Mouse (Mus musculus) cortical plate, adult 2 months (tissue): ENCODE results near the gene Glis2. TPM values are rescaled to one million over a fixed set of nuclear protein-coding genes. Genes with fewer than 3 reads are reported as not detected.

Experiments used
- H3K27ac ChIP-seq: fragments of 200-500 bp; 2 replicates; pipeline ENCODE4 v1.5.1; 2012; ENCODE audit warnings: low read length, control low read depth, inconsistent platforms; ENCODE audit not compliant: insufficient read depth
- H3K4me1 ChIP-seq: fragments of 200-500 bp; 2 replicates; pipeline ENCODE4 v1.6.1; 2011; ENCODE audit warnings: low read length; ENCODE audit not compliant: control insufficient read depth, insufficient read depth
- H3K4me3 ChIP-seq: fragments of 200-500 bp; 2 replicates; pipeline ENCODE4 v1.5.1; 2011; ENCODE audit warnings: mild to moderate bottlenecking, low read length, control low read depth; ENCODE audit not compliant: insufficient read depth
- CTCF ChIP-seq: fragments of 200-500 bp; IDR thresholded peaks from 2 replicates; pipeline ENCODE4 v1.5.1; 2011; ENCODE audit warnings: mild to moderate bottlenecking, control low read depth, low read length; ENCODE audit not compliant: insufficient read depth; ENCODE audit errors: extremely low read depth
- POLR2A ChIP-seq: fragments of 200-500 bp; IDR thresholded peaks from 2 replicates; pipeline ENCODE4 v1.6.1; 2011; ENCODE audit warnings: mild to moderate bottlenecking, low read length, control low read depth; ENCODE audit not compliant: insufficient read depth; ENCODE audit errors: extremely low read depth
- polyA plus RNA-seq: library from polyadenylated mRNA; depleted of rRNA; stranded (reverse); fragments of >200 nt; gene quantifications from 2 replicates; pipeline ENCODE4 v1.2.3, GENCODE M21; 2012

The Glis2 gene
- polyA plus RNA-seq, 1 experiment: 17.3 TPM

DNA sequence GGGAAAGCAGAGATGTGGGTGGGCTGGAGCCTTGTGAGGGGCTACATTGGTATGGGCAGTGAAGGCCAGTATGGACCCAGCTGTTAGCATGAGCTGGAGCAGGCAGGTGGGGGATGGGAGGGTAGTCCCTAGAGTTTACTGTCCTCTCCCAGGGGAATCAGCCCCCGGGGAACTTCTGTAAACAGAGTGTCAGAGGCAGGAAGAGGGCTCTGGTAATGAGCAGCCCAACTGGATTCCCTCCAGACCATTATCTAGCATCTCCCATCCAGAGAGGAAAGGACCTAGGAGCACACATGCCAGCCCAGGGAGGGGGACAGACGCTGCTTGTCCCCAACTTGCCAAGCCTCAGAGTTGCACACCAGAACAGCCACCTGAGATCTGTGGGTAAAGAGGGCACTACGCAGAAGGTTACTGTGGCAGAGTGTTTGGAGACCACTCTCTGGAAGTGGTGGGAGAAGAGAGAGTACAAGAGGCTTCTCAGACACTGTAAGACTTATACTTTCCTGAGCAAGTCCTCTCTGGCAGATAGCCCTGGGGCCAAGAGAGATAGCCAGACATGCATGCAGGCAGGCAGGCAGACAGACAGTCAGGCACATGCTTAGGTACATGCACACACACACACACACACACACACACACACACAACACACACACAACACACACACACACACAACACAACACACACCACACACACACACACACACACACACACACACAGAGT, 46.8 kb downstream of the Glis2 start:
- Histone ChIP-seq H3K27ac (0 out of 2 replicates have a peak overlapping the region, but pooled peaks have one; percentile 33), H3K4me1 (peaks cover 17% of the 10 kb centered on the region), H3K4me3 (peak overlapping the region; percentile 56; the same call in 1 of the 2 replicates)
- TF ChIP-seq CTCF: no peak
- no peak for TF ChIP-seq POLR2A

DNA sequence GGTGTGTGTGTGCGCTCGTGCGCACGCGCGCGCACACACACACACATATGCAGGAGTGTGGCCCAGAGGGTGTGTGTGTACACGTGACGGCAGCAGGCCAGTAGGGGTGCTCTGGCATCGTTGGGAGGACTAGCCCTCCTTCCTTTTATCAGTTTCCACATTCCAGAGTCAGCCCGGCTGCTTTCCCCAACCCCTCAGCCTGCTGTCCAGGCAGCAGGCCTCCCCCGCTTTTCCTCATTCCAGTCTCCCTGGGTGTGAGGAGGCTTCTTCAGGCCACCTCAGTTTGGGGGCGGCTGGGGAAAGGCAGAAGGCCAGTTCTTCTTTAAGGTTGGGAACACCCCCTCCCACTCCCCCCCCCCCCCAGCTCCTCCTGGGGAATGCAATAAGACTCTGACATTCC, 47.7 kb downstream of the Glis2 start:
- no peak for TF ChIP-seq POLR2A
- TF ChIP-seq CTCF: no peak
- peaks cover 17% of the 10 kb centered on the region for H3K4me1 ChIP-seq
- 0 out of 2 replicates have a peak overlapping the region, but pooled peaks have one; percentile 1 for H3K27ac ChIP-seq
- H3K4me3 ChIP-seq: no peak overlapping the region

DNA sequence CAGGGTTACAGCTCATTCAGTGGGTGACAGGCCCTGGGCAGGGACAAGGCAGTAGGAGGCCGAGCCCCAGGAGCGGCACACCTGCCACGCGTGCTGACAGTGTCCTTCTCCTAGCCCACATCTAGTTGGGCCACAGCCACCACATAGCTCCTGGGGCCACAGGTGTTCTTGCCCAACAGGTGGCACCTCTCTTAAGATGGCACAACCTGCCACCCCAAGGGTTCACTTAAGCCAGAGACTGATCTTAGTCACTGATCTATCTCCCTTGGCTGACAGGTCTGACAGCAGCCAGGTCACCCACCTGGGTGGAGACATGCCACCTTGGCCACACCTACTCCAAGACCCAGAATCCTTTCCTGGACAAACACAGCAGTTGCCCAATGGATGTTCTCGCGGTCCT, 48.4 kb downstream of the Glis2 start:
- H3K4me1 ChIP-seq: peaks cover 17% of the 10 kb centered on the region
- no peak for TF ChIP-seq POLR2A
- no peak for TF ChIP-seq CTCF
- no peak overlapping the region for H3K4me3 ChIP-seq
- no peak overlapping the region for H3K27ac ChIP-seq

DNA sequence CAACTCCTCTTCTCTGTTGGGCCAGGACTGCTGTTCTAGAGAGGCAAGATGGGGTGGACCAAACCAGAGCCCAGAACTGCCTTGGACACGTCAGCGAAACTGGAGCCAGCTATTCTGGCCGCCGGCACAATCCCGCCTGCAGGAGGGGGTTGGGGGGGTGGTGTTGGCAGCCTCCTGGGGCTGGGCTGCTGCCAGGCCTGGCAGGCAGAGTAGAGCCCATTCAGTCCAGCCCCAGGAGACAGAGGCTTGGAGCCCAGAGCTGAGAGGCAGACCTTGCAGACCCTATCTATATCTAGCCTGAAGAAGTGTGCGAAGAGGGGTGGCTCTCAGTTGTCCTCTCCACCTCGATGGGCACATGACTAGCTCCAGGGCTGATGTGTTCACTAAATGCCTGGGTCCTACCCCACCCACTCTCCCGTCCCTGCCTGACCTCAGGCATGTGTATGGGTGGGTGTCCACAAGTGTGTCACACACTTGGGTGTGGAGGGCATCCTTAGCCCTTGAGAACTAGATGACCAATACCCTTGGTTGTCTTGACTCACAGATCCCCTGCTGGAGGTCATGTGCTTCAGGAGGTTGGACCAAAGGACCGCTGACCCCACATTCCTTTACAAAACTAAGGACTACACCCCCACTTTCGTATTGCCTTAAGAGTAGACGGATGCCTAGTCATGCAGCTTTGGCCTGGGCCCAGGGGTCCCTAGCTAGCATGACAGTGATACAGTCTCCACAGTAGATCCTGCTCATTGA, 49.3 kb downstream of the Glis2 start:
- no peak overlapping the region for H3K27ac ChIP-seq
- TF ChIP-seq POLR2A: no peak
- TF ChIP-seq CTCF: no peak

DNA sequence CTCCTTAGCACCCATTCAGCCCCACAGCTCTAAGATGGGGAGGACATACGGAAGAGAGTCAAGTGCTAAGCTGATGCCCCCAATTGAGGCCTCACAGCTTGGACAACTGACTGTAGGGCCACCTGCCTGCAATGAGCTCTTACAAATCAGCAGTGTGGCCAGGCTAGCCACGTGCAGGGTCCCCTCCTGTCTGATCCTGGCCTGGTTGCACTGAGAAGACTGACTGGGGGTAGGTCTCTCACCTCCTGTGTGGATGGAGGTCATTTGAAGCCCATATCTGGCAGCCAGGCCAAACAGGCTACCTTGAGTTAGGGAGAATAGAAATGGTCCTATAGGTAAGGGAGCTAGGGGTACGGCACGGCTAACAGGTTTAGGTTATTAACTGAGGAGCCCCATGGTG, 51.4 kb downstream of the Glis2 start:
- TF ChIP-seq CTCF: no peak
- TF ChIP-seq POLR2A: no peak
- Histone ChIP-seq H3K4me3 (no peak overlapping the region), H3K27ac (no peak overlapping the region), H3K4me1 (peaks cover 17% of the 10 kb centered on the region)

More for the DNA sequence above, 49.3 kb downstream of the Glis2 start:
- peaks cover 17% of the 10 kb centered on the region for H3K4me1 ChIP-seq
- no peak overlapping the region for H3K4me3 ChIP-seq

DNA sequence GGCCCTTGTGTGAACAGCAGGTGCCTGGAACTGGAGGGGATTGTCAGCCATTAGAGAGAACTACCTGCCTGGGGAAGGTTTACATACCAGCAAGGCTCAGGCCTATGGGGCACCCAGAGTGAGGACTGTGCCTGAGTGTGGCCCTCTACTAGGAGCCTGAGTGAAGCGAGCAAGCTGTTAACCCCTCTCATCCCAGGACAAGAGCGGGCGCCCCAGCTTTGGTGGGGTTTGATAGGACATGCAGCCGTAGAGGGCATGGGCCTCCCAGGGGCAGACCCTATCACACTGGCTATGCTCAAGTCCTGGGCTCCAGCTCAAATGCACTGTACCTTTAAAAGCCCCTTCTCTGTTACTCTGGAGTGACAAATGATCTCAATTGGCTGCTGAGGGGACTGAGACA, 52.3 kb downstream of the Glis2 start:
- no peak overlapping the region for H3K4me3 ChIP-seq
- peaks cover 13% of the 10 kb centered on the region for H3K4me1 ChIP-seq
- TF ChIP-seq CTCF: no peak
- no peak for TF ChIP-seq POLR2A
- no peak overlapping the region for H3K27ac ChIP-seq

DNA sequence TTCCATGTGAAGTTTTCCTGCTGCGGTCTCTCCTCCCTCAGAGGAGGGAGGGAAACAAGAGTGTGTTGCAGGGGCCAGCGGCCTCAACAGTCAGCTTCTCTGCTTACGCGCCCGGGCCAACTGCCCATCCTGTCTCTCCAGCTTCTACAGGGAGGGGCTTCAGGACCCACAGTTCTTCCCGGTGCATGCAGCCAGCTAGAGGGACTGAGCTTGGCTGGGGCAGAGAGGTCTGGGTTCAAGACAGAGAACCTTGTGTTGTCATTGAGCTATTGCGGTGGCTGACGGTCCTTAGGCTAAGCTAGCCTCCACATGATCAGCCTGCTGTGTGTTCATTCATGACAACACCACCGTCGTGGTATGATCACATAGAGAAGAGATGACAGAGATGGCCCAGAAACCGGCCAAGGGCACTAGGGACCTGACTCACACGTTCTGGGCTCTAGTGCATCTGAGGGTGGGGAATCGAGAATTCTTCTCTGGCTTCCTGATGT, 53.2 kb downstream of the Glis2 start:
- Histone ChIP-seq H3K4me3 (no peak overlapping the region), H3K27ac (no peak overlapping the region), H3K4me1 (peaks cover 13% of the 10 kb centered on the region)
- TF ChIP-seq CTCF: no peak
- no peak for TF ChIP-seq POLR2A

DNA sequence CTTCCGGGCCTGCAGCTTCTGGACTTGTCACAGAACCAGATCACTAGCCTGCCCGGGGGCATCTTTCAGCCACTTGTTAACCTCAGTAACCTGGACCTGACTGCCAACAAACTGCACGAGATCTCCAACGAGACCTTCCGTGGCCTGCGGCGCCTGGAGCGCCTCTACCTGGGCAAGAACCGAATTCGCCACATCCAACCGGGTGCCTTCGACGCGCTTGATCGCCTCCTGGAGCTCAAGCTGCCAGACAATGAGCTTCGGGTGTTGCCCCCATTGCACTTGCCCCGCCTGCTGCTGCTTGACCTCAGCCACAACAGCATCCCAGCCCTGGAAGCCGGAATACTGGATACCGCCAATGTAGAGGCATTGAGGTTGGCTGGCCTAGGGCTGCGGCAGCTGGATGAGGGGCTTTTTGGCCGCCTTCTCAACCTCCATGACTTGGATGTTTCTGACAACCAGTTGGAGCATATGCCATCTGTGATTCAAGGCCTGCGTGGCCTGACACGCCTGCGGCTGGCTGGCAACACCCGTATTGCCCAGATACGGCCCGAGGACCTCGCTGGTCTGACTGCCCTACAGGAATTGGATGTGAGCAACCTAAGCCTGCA, 54.0 kb downstream of the Glis2 start:
- H3K4me1 ChIP-seq: peaks cover 6% of the 10 kb centered on the region
- no peak overlapping the region for H3K27ac ChIP-seq
- H3K4me3 ChIP-seq: no peak overlapping the region
- no peak for TF ChIP-seq CTCF
- TF ChIP-seq POLR2A: no peak

DNA sequence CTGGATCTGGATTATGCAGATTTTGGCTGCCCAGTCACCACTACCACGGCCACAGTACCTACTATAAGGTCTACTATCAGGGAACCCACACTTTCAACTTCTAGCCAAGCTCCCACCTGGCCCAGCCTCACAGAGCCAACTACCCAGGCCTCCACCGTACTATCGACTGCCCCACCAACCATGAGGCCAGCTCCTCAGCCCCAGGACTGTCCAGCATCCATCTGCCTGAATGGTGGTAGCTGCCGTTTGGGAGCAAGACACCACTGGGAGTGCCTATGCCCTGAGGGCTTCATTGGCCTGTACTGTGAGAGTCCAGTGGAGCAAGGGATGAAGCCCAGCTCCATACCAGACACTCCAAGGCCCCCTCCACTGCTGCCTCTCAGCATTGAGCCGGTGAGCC, 54.7 kb downstream of the Glis2 start:
- H3K4me1 ChIP-seq: peaks cover 2% of the 10 kb centered on the region; the same call in 1 of the 2 replicates
- TF ChIP-seq CTCF (no peak), POLR2A (no peak)

DNA sequence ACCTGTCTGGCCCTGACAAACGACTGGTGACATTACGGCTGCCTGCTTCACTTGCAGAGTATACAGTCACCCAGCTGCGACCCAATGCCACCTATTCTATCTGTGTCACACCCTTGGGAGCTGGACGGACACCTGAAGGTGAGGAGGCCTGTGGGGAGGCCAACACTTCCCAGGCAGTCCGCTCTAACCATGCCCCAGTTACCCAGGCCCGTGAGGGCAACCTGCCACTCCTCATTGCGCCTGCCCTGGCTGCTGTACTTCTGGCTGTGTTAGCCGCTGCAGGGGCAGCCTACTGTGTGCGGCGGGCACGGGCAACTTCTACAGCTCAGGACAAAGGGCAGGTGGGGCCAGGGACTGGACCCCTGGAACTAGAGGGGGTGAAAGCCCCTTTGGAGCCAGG, 55.2 kb downstream of the Glis2 start:
- H3K4me1 ChIP-seq: no peaks in the 10 kb centered on the region
- no peak overlapping the region for H3K4me3 ChIP-seq
- H3K27ac ChIP-seq: no peak overlapping the region
- TF ChIP-seq POLR2A (no peak), CTCF (no peak)

More for the DNA sequence above, 54.7 kb downstream of the Glis2 start:
- no peak overlapping the region for H3K27ac ChIP-seq
- H3K4me3 ChIP-seq: no peak overlapping the region
